Mouse (Mus musculus): Measurements from ENCODE around the gene Pigc. TPM values are rescaled to one million over a fixed set of nuclear protein-coding genes. Genes with fewer than 3 reads are reported as not detected.

Pigc gene
- 13.4 TPM for total RNA-seq (2023)

DNA sequence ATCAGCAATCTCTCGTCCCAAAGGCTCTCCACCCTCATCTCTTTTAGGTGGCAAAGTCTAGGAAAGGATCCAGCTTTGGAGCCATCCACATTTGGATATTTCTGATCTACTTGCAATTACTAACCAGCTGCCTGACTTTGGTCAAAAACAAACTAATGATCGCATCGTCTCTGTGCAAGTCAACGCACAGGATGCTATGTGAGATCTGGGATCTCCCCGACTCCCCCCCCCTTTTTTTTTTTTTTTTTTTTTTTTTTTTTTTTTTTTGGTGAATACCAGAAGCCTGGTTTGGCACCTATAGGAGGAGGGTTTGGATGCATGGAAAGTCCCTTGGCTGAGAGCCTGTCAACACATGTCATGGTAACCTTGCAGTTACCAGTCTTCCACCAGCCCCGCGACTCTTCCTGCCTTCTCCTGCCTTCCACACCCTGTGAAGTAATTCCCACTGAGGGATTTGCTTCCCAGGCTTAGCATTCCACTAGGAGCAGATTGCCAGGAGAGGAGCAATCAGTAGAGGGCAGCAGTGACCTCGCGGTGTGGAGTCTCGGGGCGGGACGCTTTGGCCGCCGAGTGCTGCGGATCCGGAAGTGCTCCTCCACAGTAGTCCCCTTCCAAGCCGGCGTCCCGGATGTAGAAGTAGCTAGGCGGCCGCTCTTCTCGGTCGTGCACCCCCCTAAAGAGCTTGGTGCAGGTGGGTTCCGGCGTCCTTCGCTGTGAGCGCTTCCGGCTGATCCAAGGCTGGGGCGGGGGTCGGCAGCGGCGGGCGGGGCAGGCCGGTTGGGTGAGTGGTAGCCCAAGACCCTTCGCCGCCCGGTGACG lies at the start of gene Pigc:
Gene Pigc, plus strand, starts transcription at position 598 of the 819 bp plus-strand sequence.

DNA sequence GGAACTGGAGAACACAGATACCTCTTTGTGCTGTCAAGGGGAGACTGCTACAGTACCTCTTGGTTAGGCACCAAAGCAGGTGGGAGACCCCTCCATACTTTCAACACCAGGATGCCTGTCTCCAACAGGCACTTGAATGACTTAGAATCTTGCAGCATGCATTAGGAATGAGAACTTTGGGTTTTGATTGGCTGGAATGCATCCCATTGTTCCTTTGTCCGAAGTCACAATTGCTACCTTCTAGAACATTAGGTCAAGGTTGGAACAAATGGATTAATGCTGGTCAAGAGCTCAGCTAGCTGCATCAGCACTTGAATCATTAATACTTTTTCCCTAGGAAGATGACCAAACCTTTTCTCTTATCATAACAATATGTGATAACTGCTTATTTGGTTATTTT lies 10.6 kb downstream of the Pigc start, which contains the start of gene 4930558K02Rik:
Gene 4930558K02Rik, minus strand, starts transcription at position 101 of the 400 bp plus-strand sequence.

Other genes with a start within 250 kb of the Pigc start
- gene Fasl, start 180.7 kb upstream of the Pigc start, total RNA-seq (2023), result 45.6 TPM
- gene Suco, start 92.5 kb upstream of the Pigc start, total RNA-seq (2023), result 246 TPM
- not detected for gene 4930558K02Rik, start 10.4 kb downstream of the Pigc start, total RNA-seq (2023)

Measured in CD4-positive naive resting alpha-beta T cell, adult 76 days (primary cell).